Mouse (Mus musculus): ENCODE results near the gene Foxo3. TPM values are rescaled to one million over a fixed set of nuclear protein-coding genes. Genes with fewer than 3 reads are reported as not detected.

The Foxo3 gene
- polyA plus RNA-seq, 1 experiment from 2014 or later = 17.9 TPM

DNA sequence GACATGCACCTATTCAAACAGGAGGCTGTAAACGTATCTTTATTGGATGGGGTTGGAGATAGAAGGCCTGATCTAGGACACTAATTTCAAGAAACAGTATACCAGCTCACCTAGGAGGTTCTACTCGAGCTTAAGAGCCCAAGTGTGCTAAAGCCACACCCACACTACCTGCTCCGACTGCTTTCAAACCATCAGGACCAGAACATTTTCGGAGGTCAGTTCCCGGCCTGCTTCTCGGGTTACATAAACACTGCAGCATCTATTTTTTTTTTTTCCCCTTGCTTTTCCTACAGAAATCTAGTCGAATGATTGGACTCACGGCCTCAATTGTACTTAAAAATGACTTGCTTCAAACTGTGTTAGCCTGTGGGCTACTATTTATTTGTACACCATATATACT lies 12.9 kb downstream of the Foxo3 start:
- Histone ChIP-seq H3K9ac (peak overlapping the region; percentile 53; the same call in 1 of the 2 replicates), H3K4me3 (no peak overlapping the region), H3K9me3 (replicated peaks) (peaks cover 17% of the 10 kb centered on the region; the same call in 1 of the 2 replicates), H3K27me3 (replicated peaks) (no peaks in the 10 kb centered on the region), H3K4me2 (peak overlapping the region; percentile 14), H3K4me1 (peaks cover 100% of the 10 kb centered on the region), H3K27ac (peak overlapping the region; percentile 98), H3K36me3 (peaks cover 99% of the 10 kb centered on the region)
- ATAC-seq = no peak
- 79% methylated on average over 8 of the region's 8 CpGs for WGBS (ENCODE audit: insufficient replicate concordance)

DNA sequence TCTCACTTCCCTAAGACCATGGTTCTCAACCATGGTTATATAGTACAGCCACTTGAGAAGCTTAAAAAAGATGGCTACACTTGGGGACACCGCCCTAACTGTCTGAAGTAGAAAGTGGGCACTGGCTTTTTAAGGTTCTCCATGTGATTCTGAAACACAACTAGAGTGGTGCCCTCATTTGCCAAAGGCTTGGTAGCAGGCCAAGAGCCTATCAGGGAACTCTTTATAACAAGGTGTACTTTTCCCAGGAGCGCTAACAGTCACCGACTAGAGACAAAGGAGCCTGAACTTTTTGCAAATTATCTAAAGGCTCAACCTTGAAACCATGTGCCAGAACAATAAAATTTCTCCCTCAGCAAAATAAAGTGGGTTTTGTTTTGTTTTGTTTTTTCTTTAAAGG lies 14.5 kb downstream of the Foxo3 start:
- Histone ChIP-seq H3K4me1 (peaks cover 99% of the 10 kb centered on the region), H3K36me3 (peaks cover 99% of the 10 kb centered on the region), H3K4me3 (no peak overlapping the region), H3K4me2 (peak overlapping the region; percentile 65), H3K27me3 (replicated peaks) (no peaks in the 10 kb centered on the region), H3K9ac (peak overlapping the region; percentile 75), H3K9me3 (replicated peaks) (peaks cover 13% of the 10 kb centered on the region; the same call in 1 of the 2 replicates), H3K27ac (peak overlapping the region; percentile 98)
- no peak for ATAC-seq
- WGBS (ENCODE audit: insufficient replicate concordance) = 86% methylated on average over 3 of the region's 3 CpGs

DNA sequence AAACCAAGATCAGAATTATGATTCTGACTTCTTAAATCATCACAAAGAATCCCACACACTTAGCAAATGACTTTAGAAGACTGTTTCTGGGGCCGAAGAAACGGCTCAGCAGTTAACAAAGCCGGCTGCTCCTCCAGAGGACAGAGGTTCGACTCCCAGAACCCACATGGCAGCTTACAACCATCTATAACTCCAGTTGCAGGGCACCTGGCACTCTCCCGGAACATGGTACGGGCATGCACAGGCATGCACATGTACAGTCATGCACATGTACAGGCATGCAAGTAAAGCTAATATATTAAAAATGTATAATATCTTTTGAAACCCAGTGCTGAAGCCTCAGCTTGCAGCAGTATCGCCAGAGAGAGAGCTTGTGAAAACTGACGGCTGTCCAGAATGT lies 15.5 kb downstream of the Foxo3 start:
- Histone ChIP-seq H3K9me3 (replicated peaks) (0 out of 2 replicates have a peak, but pooled peaks cover 5% of the 10 kb centered on the region), H3K4me3 (peak overlapping the region; percentile 29), H3K4me2 (peak overlapping the region; percentile 65), H3K9ac (peak overlapping the region; percentile 75), H3K36me3 (peaks cover 99% of the 10 kb centered on the region), H3K27ac (peak overlapping the region; percentile 98), H3K4me1 (peaks cover 98% of the 10 kb centered on the region), H3K27me3 (replicated peaks) (no peaks in the 10 kb centered on the region)
- 78% methylated on average over 8 of the region's 8 CpGs for WGBS (ENCODE audit: insufficient replicate concordance)
- no peak for ATAC-seq

DNA sequence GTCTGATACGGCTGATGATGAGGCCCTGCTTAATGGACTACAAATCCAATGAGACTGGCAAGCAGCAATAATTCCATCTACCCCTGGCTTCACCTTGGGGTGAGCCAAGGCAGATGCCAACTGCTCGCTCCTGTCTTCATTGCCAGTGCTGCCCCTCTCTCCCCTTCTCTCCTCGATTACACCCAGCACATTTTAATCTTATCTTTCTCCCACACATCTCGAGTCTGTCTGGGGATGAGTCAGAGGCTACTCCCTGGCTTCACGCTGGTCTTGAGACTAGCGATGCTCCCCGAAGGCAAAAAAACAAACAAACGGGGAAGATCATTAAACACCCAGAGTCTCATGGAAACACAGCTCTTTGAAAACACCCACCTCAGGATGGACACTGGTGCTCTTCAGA lies 16.0 kb downstream of the Foxo3 start:
- H3K9me3 ChIP-seq (replicated peaks) = no peaks in the 10 kb centered on the region
- H3K36me3 ChIP-seq = peaks cover 99% of the 10 kb centered on the region
- no peaks in the 10 kb centered on the region for H3K27me3 ChIP-seq (replicated peaks)
- H3K9ac ChIP-seq = peak overlapping the region; percentile 75
- H3K4me3 ChIP-seq = peak overlapping the region; percentile 29
- H3K4me2 ChIP-seq = peak overlapping the region; percentile 65
- H3K4me1 ChIP-seq = peaks cover 98% of the 10 kb centered on the region
- H3K27ac ChIP-seq = peak overlapping the region; percentile 98
- 15% methylated on average over 8 of the region's 8 CpGs for WGBS (ENCODE audit: insufficient replicate concordance)
- peak; percentile 86 for ATAC-seq

DNA sequence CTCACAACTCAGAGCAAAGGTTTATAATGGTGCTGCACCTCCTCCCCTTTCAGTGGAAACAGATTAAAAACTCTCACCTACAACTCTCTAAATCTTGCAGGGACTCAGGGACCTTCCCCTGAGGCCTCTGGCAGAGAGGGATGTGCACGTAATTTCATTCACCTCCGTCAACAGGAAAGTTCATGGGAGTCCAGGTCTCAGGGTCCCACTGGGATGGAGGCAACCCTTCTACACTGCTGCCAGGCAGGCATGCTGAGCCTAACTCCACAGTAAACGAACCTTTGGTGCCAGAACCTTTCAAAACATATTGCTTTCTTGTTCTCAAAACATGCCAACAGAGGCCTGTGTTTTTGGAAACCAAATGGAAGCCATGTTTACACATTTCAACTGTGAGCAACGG lies 17.0 kb downstream of the Foxo3 start:
- H3K4me1 ChIP-seq = peaks cover 98% of the 10 kb centered on the region
- H3K4me2 ChIP-seq = peak overlapping the region; percentile 65; the same call in 1 of the 2 replicates
- WGBS (ENCODE audit: insufficient replicate concordance) = 76% methylated on average over 4 of the region's 4 CpGs
- no peaks in the 10 kb centered on the region for H3K9me3 ChIP-seq (replicated peaks)
- H3K27me3 ChIP-seq (replicated peaks) = no peaks in the 10 kb centered on the region
- no peak for ATAC-seq
- H3K36me3 ChIP-seq = peaks cover 99% of the 10 kb centered on the region
- peak overlapping the region; percentile 98 for H3K27ac ChIP-seq
- H3K9ac ChIP-seq = peak overlapping the region; percentile 75
- H3K4me3 ChIP-seq = no peak overlapping the region

DNA sequence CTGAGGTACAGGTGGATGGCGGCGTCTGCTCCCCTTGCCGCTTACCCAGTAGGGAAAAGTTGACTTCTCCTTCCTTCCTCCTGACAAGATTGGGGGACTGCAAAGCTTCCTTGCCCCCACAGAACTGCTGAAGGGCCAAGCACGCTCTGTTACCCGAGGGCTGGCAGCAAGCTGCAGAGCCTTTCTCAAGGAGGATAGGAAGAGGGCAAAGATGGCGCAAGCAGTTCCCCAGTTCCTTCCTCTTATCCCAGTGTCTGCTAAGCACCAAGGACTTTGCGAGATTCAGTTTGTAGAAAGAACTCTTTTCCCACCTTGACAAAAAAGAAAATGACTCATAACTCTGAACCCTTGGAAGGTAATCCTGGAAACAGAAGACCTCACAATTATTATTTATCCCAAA lies 18.6 kb downstream of the Foxo3 start:
- Histone ChIP-seq H3K36me3 (peaks cover 99% of the 10 kb centered on the region), H3K27ac (peak overlapping the region; percentile 98), H3K9ac (0 out of 2 replicates have a peak overlapping the region, but pooled peaks have one; percentile 20)

DNA sequence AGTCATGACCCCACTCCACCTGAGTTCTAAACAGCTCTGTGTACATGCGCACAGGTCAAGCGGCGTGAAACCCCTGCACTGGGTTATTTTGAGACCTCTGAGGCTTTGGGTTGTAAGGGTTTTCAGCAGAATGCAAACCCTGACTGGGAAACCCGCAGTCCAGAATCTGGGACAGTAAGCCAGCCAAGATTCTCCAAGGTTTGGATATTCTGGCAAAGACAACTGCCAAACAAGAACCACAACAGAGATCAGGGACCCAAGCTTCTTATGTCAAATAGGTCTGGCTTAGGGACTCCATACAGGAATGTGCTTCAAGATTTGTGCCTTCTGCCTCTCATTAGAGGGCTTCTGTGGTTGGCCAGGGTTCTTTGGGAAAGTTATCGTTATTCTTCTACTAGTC lies 21.8 kb downstream of the Foxo3 start:
- H3K27ac ChIP-seq = peak overlapping the region; percentile 53
- peaks cover 95% of the 10 kb centered on the region for H3K36me3 ChIP-seq
- H3K9ac ChIP-seq = no peak overlapping the region; the same call in 1 of the 2 replicates
- no peaks in the 10 kb centered on the region for H3K27me3 ChIP-seq (replicated peaks)
- no peak for ATAC-seq
- no peak overlapping the region for H3K4me2 ChIP-seq
- H3K9me3 ChIP-seq (replicated peaks) = no peaks in the 10 kb centered on the region
- H3K4me1 ChIP-seq = peaks cover 97% of the 10 kb centered on the region
- no peak overlapping the region for H3K4me3 ChIP-seq
- 96% methylated on average over 5 of the region's 5 CpGs for WGBS (ENCODE audit: insufficient replicate concordance)

More for the DNA sequence above, 18.6 kb downstream of the Foxo3 start:
- peaks cover 98% of the 10 kb centered on the region for H3K4me1 ChIP-seq
- H3K4me3 ChIP-seq = no peak overlapping the region
- no peak for ATAC-seq
- no peaks in the 10 kb centered on the region for H3K27me3 ChIP-seq (replicated peaks)
- H3K9me3 ChIP-seq (replicated peaks) = no peaks in the 10 kb centered on the region
- H3K4me2 ChIP-seq = no peak overlapping the region
- 78% methylated on average over 7 of the region's 7 CpGs for WGBS (ENCODE audit: insufficient replicate concordance)

DNA sequence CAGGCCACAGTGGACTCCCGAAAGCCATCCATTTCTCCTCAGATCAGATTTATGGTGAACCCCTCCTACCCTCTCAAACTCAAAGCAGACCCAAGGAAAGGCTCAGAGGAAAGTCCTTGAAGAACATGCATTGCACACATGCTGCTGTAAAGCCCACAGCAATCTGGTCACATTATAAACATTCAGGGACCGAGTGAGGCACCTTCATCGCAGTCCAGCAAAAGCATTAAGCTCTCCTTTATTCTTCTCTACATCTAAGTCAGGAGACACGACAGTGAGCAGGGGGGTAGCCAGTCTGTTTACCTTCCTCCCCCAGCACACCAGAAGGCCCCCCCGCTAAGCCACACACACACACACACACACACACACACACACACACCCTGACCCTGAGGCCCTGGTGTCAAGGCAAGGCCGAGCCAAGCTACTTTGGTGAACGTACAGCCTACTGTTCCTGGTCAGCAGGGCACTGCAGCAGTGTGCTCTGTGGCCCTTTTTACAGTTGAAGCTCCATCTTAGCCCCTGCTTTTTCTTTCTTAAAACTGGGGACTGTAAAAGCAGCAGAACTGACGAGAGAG lies 24.7 kb downstream of the Foxo3 start:
- Histone ChIP-seq H3K9ac (peak overlapping the region; percentile 1; the same call in 1 of the 2 replicates), H3K4me2 (peak overlapping the region; percentile 72; the same call in 1 of the 2 replicates), H3K36me3 (peaks cover 81% of the 10 kb centered on the region), H3K4me1 (peaks cover 99% of the 10 kb centered on the region), H3K4me3 (no peak overlapping the region), H3K27ac (peak overlapping the region; percentile 96), H3K9me3 (replicated peaks) (no peaks in the 10 kb centered on the region), H3K27me3 (replicated peaks) (no peaks in the 10 kb centered on the region)
- no peak for ATAC-seq
- 66% methylated on average over 8 of the region's 8 CpGs for WGBS (ENCODE audit: insufficient replicate concordance)

DNA sequence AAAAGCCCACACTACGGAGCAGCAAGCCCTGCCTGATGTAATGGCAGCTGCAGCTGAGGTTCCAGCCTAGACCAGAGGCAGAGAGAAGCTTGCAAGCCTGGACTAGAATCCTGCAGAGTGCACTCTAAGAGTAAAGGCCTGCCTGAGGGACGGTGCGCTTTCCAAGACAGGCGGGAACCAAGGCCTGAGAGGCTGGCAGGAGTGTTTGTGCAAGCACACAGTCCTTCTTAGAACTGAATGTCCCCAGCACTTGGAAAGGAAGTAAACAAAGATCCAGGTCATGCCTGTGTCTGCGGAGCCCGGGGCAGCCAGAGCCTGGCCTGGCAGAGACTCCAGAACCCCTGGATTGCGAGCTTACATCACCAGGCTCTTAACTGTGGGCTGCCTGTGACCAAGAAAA lies 25.4 kb downstream of the Foxo3 start:
- H3K27ac ChIP-seq = peak overlapping the region; percentile 96
- no peaks in the 10 kb centered on the region for H3K9me3 ChIP-seq (replicated peaks)
- H3K27me3 ChIP-seq (replicated peaks) = no peaks in the 10 kb centered on the region
- H3K36me3 ChIP-seq = peaks cover 81% of the 10 kb centered on the region
- peaks cover 99% of the 10 kb centered on the region for H3K4me1 ChIP-seq
- H3K4me2 ChIP-seq = peak overlapping the region; percentile 72
- H3K4me3 ChIP-seq = no peak overlapping the region
- H3K9ac ChIP-seq = peak overlapping the region; percentile 74
- WGBS (ENCODE audit: insufficient replicate concordance) = 75% methylated on average over 7 of the region's 7 CpGs
- no peak for ATAC-seq

DNA sequence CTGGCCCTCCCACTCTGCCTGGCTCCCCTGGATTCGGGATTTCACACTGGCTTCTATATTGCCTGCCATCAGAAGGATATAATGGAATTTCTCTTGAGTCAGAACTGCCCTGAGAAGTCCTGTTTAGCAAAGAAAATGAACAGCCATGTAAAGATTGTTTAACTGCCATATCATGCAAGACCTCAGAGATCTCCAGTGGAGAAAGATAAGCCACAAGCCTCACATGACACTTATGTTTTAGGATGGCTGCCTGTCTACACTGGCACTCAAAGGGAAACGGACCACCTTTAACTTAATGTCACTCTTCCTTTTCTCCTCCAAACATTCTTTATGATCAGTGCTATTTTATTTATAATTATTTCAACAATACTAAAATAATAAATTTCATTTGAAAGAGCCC lies 26.6 kb downstream of the Foxo3 start:
- no peak overlapping the region for H3K4me3 ChIP-seq
- peak overlapping the region; percentile 72 for H3K4me2 ChIP-seq
- no peaks in the 10 kb centered on the region for H3K9me3 ChIP-seq (replicated peaks)
- H3K9ac ChIP-seq = peak overlapping the region; percentile 74; the same call in 1 of the 2 replicates
- H3K27ac ChIP-seq = peak overlapping the region; percentile 96
- H3K27me3 ChIP-seq (replicated peaks) = no peaks in the 10 kb centered on the region
- H3K36me3 ChIP-seq = peaks cover 79% of the 10 kb centered on the region
- no peak for ATAC-seq
- peaks cover 99% of the 10 kb centered on the region for H3K4me1 ChIP-seq
- 60% methylated on average over 2 of the region's 2 CpGs for WGBS (ENCODE audit: insufficient replicate concordance)

DNA sequence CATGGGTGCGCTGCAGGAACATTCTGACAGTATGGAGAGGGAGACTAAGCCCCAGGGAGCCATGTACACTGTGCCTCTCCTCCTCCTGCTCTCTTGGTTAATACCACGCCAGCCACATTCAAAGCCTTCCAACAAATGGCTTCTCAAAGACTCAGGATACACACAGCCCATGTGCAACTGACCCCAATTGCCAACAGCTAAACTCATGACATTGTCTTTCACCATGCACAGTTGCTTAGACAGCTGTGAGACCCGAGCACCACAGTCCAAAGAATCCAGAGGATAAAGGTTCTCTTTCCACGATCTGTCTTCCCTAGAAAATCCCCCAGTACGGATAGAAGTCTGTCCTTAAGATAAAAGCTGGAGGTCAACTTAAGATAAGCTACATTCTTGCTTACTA lies 27.9 kb downstream of the Foxo3 start:
- H3K27me3 ChIP-seq (replicated peaks) = no peaks in the 10 kb centered on the region
- ATAC-seq = no peak
- H3K9me3 ChIP-seq (replicated peaks) = no peaks in the 10 kb centered on the region
- 49% methylated on average over 5 of the region's 5 CpGs for WGBS (ENCODE audit: insufficient replicate concordance)
- H3K4me3 ChIP-seq = peak overlapping the region; percentile 43
- peaks cover 73% of the 10 kb centered on the region for H3K36me3 ChIP-seq
- peaks cover 99% of the 10 kb centered on the region for H3K4me1 ChIP-seq
- peak overlapping the region; percentile 72 for H3K4me2 ChIP-seq
- peak overlapping the region; percentile 96 for H3K27ac ChIP-seq
- H3K9ac ChIP-seq = peak overlapping the region; percentile 74

DNA sequence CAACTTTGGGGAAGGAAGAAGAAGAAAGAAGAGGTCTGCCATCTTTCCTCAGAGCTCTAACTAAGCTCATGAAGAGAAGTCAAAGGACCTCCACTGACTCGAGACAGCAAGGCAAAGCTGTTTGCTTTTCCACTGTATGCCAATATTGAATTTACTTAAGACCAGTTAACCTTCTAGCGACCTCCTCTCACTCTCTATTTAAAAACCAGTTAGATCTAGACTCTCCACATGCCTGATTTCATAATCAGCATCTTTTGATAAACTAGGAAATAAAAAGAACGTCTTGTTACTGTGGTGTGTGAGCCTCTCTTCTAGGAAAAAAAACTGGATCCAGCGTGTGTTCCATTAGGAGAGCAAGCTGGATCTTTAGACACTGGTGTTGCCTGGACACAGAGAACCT lies 28.4 kb downstream of the Foxo3 start:
- peaks cover 73% of the 10 kb centered on the region for H3K36me3 ChIP-seq
- no peaks in the 10 kb centered on the region for H3K27me3 ChIP-seq (replicated peaks)
- peaks cover 99% of the 10 kb centered on the region for H3K4me1 ChIP-seq
- H3K4me2 ChIP-seq = peak overlapping the region; percentile 72
- H3K9me3 ChIP-seq (replicated peaks) = no peaks in the 10 kb centered on the region
- peak overlapping the region; percentile 43 for H3K4me3 ChIP-seq
- WGBS (ENCODE audit: insufficient replicate concordance) = 53% methylated on average over 4 of the region's 4 CpGs
- peak overlapping the region; percentile 74 for H3K9ac ChIP-seq
- H3K27ac ChIP-seq = peak overlapping the region; percentile 96
- ATAC-seq = no peak
